Mouse (Mus musculus) myocyte (in vitro differentiated cells): Measurements from ENCODE around the gene Olfr46. TPM values are rescaled to one million over a fixed set of nuclear protein-coding genes. Genes with fewer than 3 reads are reported as not detected.
"Not testable (repeated sequence)": the region's sequence is repeated elsewhere in the genome, so short reads cannot be mapped to it uniquely, and the experiment has no call there.

ENCODE experiments used
- H3K27me3 ChIP-seq: one replicate; pipeline ENCODE4 v1.6.1; 2011; ENCODE audit not compliant: control insufficient read depth, insufficient read depth, insufficient read length
- H3K36me3 ChIP-seq: one replicate; pipeline ENCODE4 v1.6.1; 2011; ENCODE audit not compliant: control insufficient read depth, insufficient read depth
- H3K4me2 ChIP-seq: one replicate; pipeline ENCODE4 v1.6.1; 2011; ENCODE audit warnings: low read depth, control low read depth
- H3K4me3 ChIP-seq: one replicate; pipeline ENCODE4 v1.5.1; 2011; ENCODE audit warnings: mild to moderate bottlenecking, control low read depth, moderate library complexity
- H3K79me2 ChIP-seq: one replicate; pipeline ENCODE4 v1.6.1; 2011; ENCODE audit not compliant: control insufficient read depth, insufficient read depth
- H3ac ChIP-seq: one replicate; pipeline ENCODE4 v1.6.1; 2011; ENCODE audit not compliant: control insufficient read depth, insufficient read length
- CEBPB ChIP-seq: IDR thresholded peaks from 2 replicates; pipeline ENCODE4 v1.6.1; 2011; ENCODE audit warnings: mild to moderate bottlenecking, moderate library complexity; ENCODE audit not compliant: poor library complexity, insufficient read depth, severe bottlenecking
- E2F4 ChIP-seq: IDR thresholded peaks from one replicate; pipeline ENCODE4 v1.6.1; 2011; ENCODE audit warnings: mild to moderate bottlenecking, control low read depth, moderate library complexity; ENCODE audit not compliant: insufficient read depth
- MAX ChIP-seq: IDR thresholded peaks from one replicate; pipeline ENCODE4 v1.6.1; 2011; ENCODE audit warnings: low read depth, mild to moderate bottlenecking, control low read depth
- MYOD1 ChIP-seq, 3 experiments: IDR thresholded peaks; one replicate each; pipeline ENCODE4 v1.6.1; 2011; ENCODE audit warnings: control low read depth in 2 of 3, low read depth in 2 of 3, mild to moderate bottlenecking in 2 of 3, moderate library complexity in 1 of 3; ENCODE audit not compliant: insufficient read length in 2 of 3, control insufficient read depth in 1 of 3
- MYOG ChIP-seq, 3 experiments: IDR thresholded peaks; one replicate each; pipeline ENCODE4 v1.6.1; 2011; ENCODE audit warnings: control low read depth in 2 of 3, low read depth in 2 of 3, mild to moderate bottlenecking in 2 of 3; ENCODE audit not compliant: insufficient read length in 2 of 3, control insufficient read depth in 1 of 3, insufficient read depth in 1 of 3
- POLR2A ChIP-seq: IDR thresholded peaks from one replicate; pipeline ENCODE4 v1.6.1; 2011; ENCODE audit warnings: low read depth, mild to moderate bottlenecking, control low read depth, moderate library complexity; ENCODE audit not compliant: insufficient read length
- POLR2AphosphoS2 ChIP-seq: IDR thresholded peaks from one replicate; pipeline ENCODE4 v1.6.1; 2011; ENCODE audit warnings: low read depth, control low read depth; ENCODE audit not compliant: insufficient read length
- REST ChIP-seq: IDR thresholded peaks from one replicate; pipeline ENCODE4 v1.6.1; 2011; ENCODE audit warnings: mild to moderate bottlenecking, control low read depth, moderate library complexity; ENCODE audit not compliant: insufficient read depth, insufficient read length
- SRF ChIP-seq: IDR thresholded peaks from one replicate; pipeline ENCODE4 v1.6.1; 2011; ENCODE audit warnings: low read depth; ENCODE audit not compliant: control insufficient read depth, insufficient read length
- TCF12 ChIP-seq: IDR thresholded peaks from one replicate; pipeline ENCODE4 v1.6.1; 2011; ENCODE audit warnings: mild to moderate bottlenecking, control low read depth; ENCODE audit not compliant: poor library complexity, insufficient read depth, severe bottlenecking
- TCF3 ChIP-seq: IDR thresholded peaks from one replicate; pipeline ENCODE4 v1.6.1; 2011; ENCODE audit warnings: low read depth, control low read depth; ENCODE audit not compliant: insufficient read length
- USF1 ChIP-seq: IDR thresholded peaks from one replicate; pipeline ENCODE4 v1.6.1; 2011; ENCODE audit warnings: low read depth, mild to moderate bottlenecking, control low read depth, moderate library complexity
- polyA plus RNA-seq: library from polyadenylated mRNA; unstranded; fragments of >200 nt; fragmentation: generic; extraction: Trizol; gene quantifications from one replicate; pipeline ENCODE4 v1.2.1, GENCODE M21; 2012; ENCODE audit warnings: missing spikeins

Olfr46 gene
- not detected for polyA plus RNA-seq

DNA sequence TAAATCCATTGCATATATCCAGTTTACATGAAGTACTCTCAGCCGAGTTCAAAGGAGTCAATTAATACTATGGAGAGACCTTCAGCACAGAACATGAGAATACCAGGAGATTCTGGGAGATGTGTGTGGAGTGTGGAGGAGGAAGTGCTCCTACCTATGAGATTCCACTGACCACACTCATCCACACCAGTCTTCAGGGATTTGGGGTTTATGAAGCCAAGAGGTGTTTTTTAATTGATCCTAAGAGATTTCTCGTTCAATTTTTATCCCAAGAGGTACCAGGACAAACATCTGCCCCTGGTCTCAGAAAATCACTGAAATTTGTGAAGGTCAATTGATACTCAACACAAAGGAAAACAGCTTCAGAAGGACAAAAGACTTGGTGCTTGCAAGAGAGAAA, at the start of gene Olfr46:
Olfr46 (plus strand) TSS at position 301 of the 400 bp plus-strand sequence.
- not testable (repeated sequence) for H3K27me3 ChIP-seq, H3K36me3 ChIP-seq, H3K79me2 ChIP-seq, H3ac ChIP-seq, H3K4me3 ChIP-seq, H3K4me2 ChIP-seq

DNA sequence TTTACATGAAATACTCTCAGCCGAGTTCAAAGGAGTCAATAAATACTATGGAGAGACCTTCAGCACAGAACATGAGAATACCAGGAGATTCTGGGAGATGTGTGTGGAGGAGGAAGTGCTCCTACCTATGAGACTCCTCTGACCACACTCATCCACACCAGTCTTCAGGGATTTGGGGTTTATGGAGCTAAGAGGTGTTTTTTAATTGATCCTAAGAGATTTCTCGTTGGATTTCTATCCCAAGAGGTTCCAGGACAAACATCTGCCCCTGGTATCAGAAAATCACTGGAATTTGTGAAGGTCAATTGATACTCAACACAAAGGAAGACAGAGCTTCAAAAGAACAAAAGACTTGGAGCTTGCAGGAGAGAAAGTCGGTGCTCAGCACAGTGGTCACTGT, 33.5 kb upstream of the Olfr46 start, which contains the start of gene Olfr538:
Olfr538 (plus strand) TSS at position 301 of the 400 bp plus-strand sequence.
- no peaks in the 10 kb centered on the region for H3K36me3 ChIP-seq
- TF ChIP-seq E2F4, result no peak
- TF ChIP-seq MYOG (IDR thresholded peaks at IDR 0.05; ENCODE audit: control insufficient read depth in 1 of 3, insufficient read depth in 1 of 3, insufficient read length in 2 of 3, low read depth in 2 of 3), result no peak
- no peak for TF ChIP-seq TCF12

DNA sequence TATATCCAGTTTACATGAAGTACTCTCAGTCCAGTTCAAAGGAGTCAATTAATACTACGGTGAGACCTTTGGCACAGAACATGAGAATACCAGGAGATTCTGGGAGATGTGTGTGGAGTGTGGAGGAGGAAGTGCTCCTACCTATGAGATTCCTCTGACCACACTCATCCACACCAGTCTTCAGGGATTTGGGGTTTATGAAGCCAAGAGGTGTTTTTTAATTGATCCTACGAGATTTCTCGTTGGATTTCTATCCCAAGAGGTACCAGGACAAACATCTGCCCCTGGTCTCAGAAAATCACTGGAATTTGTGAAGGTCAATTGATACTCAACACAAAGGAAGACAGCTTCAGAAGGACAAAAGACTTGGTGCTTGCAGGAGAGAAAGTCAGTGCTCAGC, 27.6 kb downstream of the Olfr46 start, which contains the start of gene Olfr61:
Olfr61 (plus strand) TSS at position 301 of the 400 bp plus-strand sequence.
- not testable (repeated sequence) for H3K4me2 ChIP-seq, H3K27me3 ChIP-seq, H3K79me2 ChIP-seq, H3K36me3 ChIP-seq, H3K4me3 ChIP-seq, H3ac ChIP-seq

More for the DNA sequence above, 33.5 kb upstream of the Olfr46 start, which contains the start of gene Olfr538:
- no peaks in the 10 kb centered on the region for H3K79me2 ChIP-seq
- H3K4me2 ChIP-seq, result no peak within 1 kb of the TSS
- H3K27me3 ChIP-seq, result no peaks in the 10 kb centered on the region
- no peak within 1 kb of the TSS for H3K4me3 ChIP-seq
- H3ac ChIP-seq, result no peak within 1 kb of the TSS

DNA sequence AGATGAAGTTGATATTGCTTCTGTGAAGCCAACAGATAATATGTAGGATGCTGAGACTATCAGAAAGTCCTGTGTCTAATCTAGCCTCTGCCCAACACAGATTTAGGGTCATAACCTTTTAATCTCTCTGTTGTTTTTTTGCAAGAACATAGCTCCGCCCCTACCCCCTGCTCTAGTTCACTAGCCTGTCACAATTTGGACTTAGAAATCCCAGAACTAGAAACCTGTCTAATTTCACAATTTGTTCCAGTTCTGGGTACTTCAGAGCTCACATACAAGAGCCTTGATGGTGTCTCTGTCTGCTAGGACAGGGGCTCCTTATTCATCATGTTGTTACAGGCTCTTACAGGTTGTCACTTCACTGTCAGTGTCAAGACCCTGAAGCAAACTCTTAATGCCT, 29.5 kb downstream of the Olfr46 start:
- no peaks in the 10 kb centered on the region for H3K79me2 ChIP-seq
- H3K4me3 ChIP-seq, result no peak overlapping the region
- TF ChIP-seq USF1 (no peak), CEBPB (no peak), MYOD1 (IDR thresholded peaks at IDR 0.05; ENCODE audit: control insufficient read depth in 1 of 3, insufficient read length in 2 of 3, low read depth in 2 of 3) (no peak), MYOG (IDR thresholded peaks at IDR 0.05; ENCODE audit: control insufficient read depth in 1 of 3, insufficient read depth in 1 of 3, insufficient read length in 2 of 3, low read depth in 2 of 3) (no peak), SRF (no peak), REST (no peak), E2F4 (no peak), TCF12 (no peak), POLR2A (no peak), POLR2AphosphoS2 (no peak), MAX (no peak), TCF3 (no peak)

DNA sequence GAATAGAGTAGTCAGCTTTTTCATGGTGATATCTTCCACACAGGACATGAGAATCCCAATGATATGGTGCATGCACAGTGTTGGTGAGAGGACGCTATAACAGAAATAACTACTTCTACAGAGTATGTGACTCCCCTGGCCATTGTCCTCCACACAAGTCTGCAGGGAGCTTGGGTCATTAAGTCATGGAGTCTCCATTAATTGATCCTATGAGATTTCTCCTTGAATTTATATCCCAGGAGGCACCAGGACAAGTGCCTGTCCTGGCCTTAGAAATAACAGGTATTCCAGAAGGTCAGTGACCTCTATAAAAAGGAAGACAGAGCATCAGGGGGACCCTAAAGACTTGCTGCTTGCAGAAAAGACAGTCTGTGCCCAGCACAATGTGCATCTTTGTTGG, 45.1 kb downstream of the Olfr46 start, which contains the start of gene Olfr53:
Olfr53 (plus strand) TSS at position 301 of the 400 bp plus-strand sequence.
- H3K79me2 ChIP-seq, result no peaks in the 10 kb centered on the region
- no peaks in the 10 kb centered on the region for H3K27me3 ChIP-seq
- no peak within 1 kb of the TSS for H3K4me2 ChIP-seq
- H3K36me3 ChIP-seq, result no peaks in the 10 kb centered on the region
- no peak within 1 kb of the TSS for H3K4me3 ChIP-seq
- H3ac ChIP-seq, result no peak within 1 kb of the TSS
- TF ChIP-seq REST (no peak), CEBPB (no peak), POLR2A (no peak), E2F4 (no peak), TCF12 (no peak), TCF3 (no peak), MAX (no peak), MYOD1 (IDR thresholded peaks at IDR 0.05; ENCODE audit: control insufficient read depth in 1 of 3, insufficient read length in 2 of 3, low read depth in 2 of 3) (no peak), MYOG (IDR thresholded peaks at IDR 0.05; ENCODE audit: control insufficient read depth in 1 of 3, insufficient read depth in 1 of 3, insufficient read length in 2 of 3, low read depth in 2 of 3) (no peak), USF1 (no peak), SRF (no peak), POLR2AphosphoS2 (no peak)

More for the DNA sequence above, 29.5 kb downstream of the Olfr46 start:
- Histone ChIP-seq H3K27me3 (no peaks in the 10 kb centered on the region), H3K36me3 (no peaks in the 10 kb centered on the region), H3ac (no peak overlapping the region), H3K4me2 (no peak overlapping the region)

DNA sequence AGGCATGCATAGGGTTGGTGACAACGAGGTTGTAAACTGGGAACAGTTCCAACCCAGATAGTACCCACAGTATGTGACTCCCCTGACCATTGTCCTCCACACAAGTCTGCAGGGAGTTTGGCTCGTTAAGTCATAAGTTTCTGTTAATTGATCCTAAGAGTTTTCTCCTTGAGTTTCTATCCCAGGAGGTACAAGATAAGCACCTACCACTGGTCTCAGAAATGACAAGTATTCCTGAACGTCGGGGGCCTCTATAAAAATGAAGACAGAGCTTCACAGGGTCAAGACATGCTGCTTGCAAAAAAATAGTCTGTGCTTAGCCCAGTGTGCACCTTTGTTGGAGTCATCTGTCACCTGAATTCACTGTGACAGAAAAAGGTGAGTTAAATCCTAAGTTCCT, 58.6 kb downstream of the Olfr46 start, which contains the start of gene Olfr539:
Olfr539 (plus strand) TSS at position 301 of the 400 bp plus-strand sequence.
- Histone ChIP-seq H3K36me3 (no peaks in the 10 kb centered on the region), H3K4me2 (no peak within 1 kb of the TSS), H3K4me3 (no peak within 1 kb of the TSS), H3K79me2 (no peaks in the 10 kb centered on the region), H3K27me3 (no peaks in the 10 kb centered on the region), H3ac (no peak within 1 kb of the TSS)
- TF ChIP-seq POLR2A (no peak), TCF12 (no peak), SRF (no peak), CEBPB (no peak), USF1 (no peak), TCF3 (no peak), MYOD1 (IDR thresholded peaks at IDR 0.05; ENCODE audit: control insufficient read depth in 1 of 3, insufficient read length in 2 of 3, low read depth in 2 of 3) (no peak), E2F4 (no peak), MYOG (IDR thresholded peaks at IDR 0.05; ENCODE audit: control insufficient read depth in 1 of 3, insufficient read depth in 1 of 3, insufficient read length in 2 of 3, low read depth in 2 of 3) (no peak), POLR2AphosphoS2 (no peak), MAX (no peak), REST (no peak)
